Mouse (Mus musculus): ENCODE data around the gene Pgd. TPM values are rescaled to one million over a fixed set of nuclear protein-coding genes. Genes with fewer than 3 reads are reported as not detected.

Gene Pgd
- total RNA-seq, 2 experiments from 2014 or later, result 20.0 to 45.7 TPM

Other genes starting within 250 kb of the Pgd start
- 3.2 and 5.4 TPM in 2 replicates for gene Pex14, start 66.9 kb downstream of the Pgd start, total RNA-seq (2015; ENCODE audit: low replicate concordance)
- gene Pex14, start 66.9 kb downstream of the Pgd start, total RNA-seq (2017; ENCODE audit: low replicate concordance), result 0.91 and 3.0 TPM in 2 replicates
- gene Dffa, start 62.6 kb downstream of the Pgd start, total RNA-seq (2015; ENCODE audit: low replicate concordance), result 1.8 and 10.5 TPM in 2 replicates
- gene Dffa, start 62.6 kb downstream of the Pgd start, total RNA-seq (2017; ENCODE audit: low replicate concordance), result 3.0 and 4.2 TPM in 2 replicates
- gene Cort, start 40.0 kb downstream of the Pgd start, total RNA-seq (2015; ENCODE audit: low replicate concordance), result not detected in 2 replicates
- not detected in 2 replicates for gene Cort, start 40.0 kb downstream of the Pgd start, total RNA-seq (2017; ENCODE audit: low replicate concordance)
- gene Cenps, start 29.1 kb downstream of the Pgd start, total RNA-seq (2015; ENCODE audit: low replicate concordance), result 6.1 and 9.6 TPM in 2 replicates
- 6.9 and 44.3 TPM in 2 replicates for gene Cenps, start 29.1 kb downstream of the Pgd start, total RNA-seq (2017; ENCODE audit: low replicate concordance)
- gene Kif1b, start 140.9 kb upstream of the Pgd start, total RNA-seq (2015; ENCODE audit: low replicate concordance), result 4.6 and 5.4 TPM in 2 replicates
- gene Kif1b, start 140.9 kb upstream of the Pgd start, total RNA-seq (2017; ENCODE audit: low replicate concordance), result 7.4 and 8.0 TPM in 2 replicates

Measured in erythroid progenitor cell, adult 5-6 weeks (primary cell).